Mouse (Mus musculus): ENCODE measurements around the gene Prkd2.

Prkd2 gene

DNA sequence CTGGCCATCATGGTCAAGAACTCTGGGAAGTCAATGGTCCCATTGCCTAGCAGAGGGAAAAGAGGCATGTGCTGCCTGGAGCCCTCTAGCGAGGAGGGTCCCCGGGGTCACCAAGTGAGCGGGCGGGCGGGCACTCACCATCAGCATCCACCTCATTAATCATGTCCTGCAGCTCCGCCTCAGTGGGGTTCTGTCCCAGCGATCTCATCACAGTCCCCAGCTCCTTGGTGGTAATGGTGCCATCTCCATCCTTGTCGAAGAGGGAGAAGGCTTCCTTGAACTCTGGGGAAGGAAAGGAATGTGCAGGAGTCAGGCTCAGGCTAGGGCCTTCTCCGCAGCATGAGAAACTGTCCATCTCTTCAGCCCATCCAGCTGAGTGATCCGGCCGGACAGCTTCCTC, 74.7 kb downstream of the Prkd2 start:
- no peak for DNase-seq (ENCODE audit: low read depth, low spot score)

DNA sequence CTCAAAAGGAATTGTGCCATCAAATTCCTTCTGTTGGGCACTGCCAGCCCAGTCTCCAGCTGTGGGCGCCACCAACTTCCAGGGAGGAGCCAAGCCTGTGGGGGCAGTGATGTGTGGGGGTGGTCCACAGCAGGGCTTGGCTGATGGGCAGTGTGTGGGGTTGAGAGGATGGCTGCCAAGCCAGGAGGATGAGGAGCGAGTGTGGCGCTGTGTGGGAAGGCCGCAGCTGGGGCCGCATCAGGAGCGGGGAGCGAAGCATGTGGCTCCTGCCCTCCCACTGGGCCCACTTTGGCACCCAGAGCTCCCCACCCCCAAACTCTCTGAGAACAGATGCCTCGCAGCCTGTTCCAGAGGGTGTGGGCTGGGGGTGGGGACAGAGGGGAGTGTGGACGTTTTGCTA, 75.3 kb downstream of the Prkd2 start:
- no peak for DNase-seq (ENCODE audit: low read depth, low spot score)

DNA sequence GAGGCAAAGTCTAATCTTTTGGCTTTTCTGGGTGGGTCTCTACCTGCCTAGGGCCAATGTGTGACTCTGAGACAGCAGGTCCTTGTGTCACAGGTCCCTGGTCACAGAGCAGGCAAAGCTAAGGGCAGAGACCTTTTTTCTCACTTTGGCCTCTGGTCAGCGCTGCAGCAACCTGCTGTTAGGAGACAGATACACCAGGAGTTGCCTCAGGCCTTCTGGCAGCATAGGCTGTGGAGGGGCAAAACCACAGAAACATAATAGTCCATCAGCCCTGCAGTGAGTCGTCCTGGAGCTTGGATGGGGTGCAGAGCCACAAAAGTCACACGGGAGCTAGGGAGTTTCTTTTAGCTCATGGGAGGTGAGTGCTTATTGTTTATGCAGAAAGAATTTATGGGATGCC, 76.0 kb downstream of the Prkd2 start:
- DNase-seq (ENCODE audit: low read depth, low spot score), result no peak

DNA sequence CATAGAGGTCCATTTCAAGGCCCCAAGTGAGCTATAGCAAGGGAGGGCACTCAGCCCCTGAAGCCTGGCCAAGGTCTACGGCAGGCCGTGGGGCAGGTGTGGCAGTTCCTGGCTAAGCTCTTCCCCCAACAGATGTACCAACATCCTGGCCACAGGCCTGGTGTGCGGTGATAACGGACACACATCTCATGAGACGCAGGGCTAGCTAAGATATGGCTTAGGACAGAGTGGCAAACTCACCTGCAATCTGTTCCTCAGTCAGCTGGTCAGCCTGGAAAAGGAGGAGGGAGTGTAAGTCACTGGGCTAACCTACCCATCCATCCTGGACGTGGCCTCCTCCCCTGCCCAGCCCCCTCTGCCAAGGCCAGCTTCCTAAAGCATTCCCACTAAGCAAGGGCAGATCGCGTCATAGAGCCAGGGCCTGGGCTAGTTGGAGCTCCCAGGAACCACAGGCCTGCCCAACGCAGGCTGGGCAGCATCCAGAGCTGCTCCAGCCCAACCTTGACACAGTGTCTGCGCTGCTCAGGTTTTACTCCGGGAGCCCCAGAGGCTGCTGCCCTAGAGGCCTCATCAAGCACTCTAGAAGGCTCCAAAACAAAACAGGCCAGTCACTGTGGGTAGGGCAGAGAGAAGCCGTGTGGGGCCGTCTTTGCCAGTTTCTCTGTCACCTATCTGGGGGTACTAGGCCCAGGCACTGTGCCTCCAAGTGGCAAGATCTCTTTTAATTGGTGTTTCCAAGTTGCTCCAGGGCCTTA, 76.9 kb downstream of the Prkd2 start:
- no peak for DNase-seq (ENCODE audit: low read depth, low spot score)

Measured in mesoderm, embryonic 11.5 days (tissue).